Mouse (Mus musculus) monocyte, adult 5-6 weeks (primary cell): ENCODE results near the gene Hnrnpab. TPM values are rescaled to one million over a fixed set of nuclear protein-coding genes. Genes with fewer than 3 reads are reported as not detected.
"Not testable (repeated sequence)": the region's sequence is repeated elsewhere in the genome, so short reads cannot be mapped to it uniquely, and the experiment has no call there.

Source experiments
- ATAC-seq: fragments of 153-309, 156-312 bp; replicated peaks from 2 replicates; pipeline ENCODE4 v1.8.0; 2017; ENCODE audit warnings: mild to moderate bottlenecking; ENCODE audit not compliant: low TSS enrichment, insufficient number of reproducible peaks, severe bottlenecking, poor library complexity, low FRiP score
- total RNA-seq: library from RNA; stranded (forward); fragments of 200-1000, 200-491, 200-594 nt; gene quantifications from 3 replicates; pipeline ENCODE4 v1.2.3, GENCODE M21; 2017

The Hnrnpab gene
- total RNA-seq, 1 experiment from 2014 or later: 355 TPM

DNA sequence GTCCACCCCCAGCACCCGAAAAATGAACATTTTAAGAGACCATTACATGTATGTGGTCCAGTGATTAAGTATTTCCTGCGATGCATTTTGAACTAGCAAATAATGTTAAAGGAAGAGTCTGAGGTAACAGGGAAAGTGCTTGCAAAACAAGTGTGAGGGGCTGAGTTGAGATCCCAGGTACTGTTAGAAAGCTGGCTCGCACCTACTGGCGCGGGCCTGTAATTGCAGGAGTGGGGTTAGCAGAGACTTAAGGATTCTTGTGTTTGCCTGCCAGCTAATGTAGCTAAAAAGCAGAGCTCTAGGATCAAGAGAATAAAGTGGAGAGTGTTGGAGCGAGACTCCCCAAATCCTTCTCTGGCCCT is 29.7 kb upstream of the Hnrnpab start:
- 0 out of 2 replicates have a peak, but pooled peaks have one; percentile 38 for ATAC-seq

- ATAC-seq: peak; percentile 41
These were observed 29.1 kb upstream of the Hnrnpab start, which contains the start of gene Rmnd5b for GRCm38 (mm10) chr11:51635525-51636322. TSS of gene Rmnd5b (minus strand) at chr11:51635896.

- no peak for ATAC-seq
These were observed 28.5 kb upstream of the Hnrnpab start for GRCm38 (mm10) chr11:51635127-51635524.

GRCm38 (mm10) chr11:51633721-51634120 is 27.1 kb upstream of the Hnrnpab start:
- ATAC-seq: no peak

DNA sequence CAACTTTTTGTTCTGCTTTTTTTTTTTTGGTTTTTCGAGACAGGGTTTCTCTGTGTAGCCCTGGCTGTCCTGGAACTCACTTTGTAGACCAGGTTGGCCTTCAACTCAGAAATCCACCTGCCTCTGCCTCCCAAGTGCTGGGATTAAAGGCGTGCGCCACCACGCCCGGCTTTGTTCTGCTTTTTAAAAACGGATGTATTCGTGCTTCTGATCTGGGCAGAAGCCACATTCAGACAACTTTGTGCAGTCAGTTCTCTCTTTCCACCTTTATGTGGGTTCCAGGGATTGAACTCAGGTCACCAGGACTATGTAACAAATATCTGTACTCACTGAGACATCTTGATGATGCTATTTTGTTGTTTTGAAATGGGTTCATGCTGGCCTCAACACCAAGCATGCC is 26.6 kb upstream of the Hnrnpab start:
- not testable (repeated sequence) for ATAC-seq

- ATAC-seq: no peak
These were observed 25.6 kb upstream of the Hnrnpab start for GRCm38 (mm10) chr11:51632130-51632753.

GRCm38 (mm10) chr11:51629651-51630314 is 23.1 kb upstream of the Hnrnpab start:
- no peak for ATAC-seq

GRCm38 (mm10) chr11:51627907-51628306 is 21.3 kb upstream of the Hnrnpab start:
- ATAC-seq: no peak

GRCm38 (mm10) chr11:51627425-51627824 is 20.8 kb upstream of the Hnrnpab start:
- ATAC-seq: no peak

DNA sequence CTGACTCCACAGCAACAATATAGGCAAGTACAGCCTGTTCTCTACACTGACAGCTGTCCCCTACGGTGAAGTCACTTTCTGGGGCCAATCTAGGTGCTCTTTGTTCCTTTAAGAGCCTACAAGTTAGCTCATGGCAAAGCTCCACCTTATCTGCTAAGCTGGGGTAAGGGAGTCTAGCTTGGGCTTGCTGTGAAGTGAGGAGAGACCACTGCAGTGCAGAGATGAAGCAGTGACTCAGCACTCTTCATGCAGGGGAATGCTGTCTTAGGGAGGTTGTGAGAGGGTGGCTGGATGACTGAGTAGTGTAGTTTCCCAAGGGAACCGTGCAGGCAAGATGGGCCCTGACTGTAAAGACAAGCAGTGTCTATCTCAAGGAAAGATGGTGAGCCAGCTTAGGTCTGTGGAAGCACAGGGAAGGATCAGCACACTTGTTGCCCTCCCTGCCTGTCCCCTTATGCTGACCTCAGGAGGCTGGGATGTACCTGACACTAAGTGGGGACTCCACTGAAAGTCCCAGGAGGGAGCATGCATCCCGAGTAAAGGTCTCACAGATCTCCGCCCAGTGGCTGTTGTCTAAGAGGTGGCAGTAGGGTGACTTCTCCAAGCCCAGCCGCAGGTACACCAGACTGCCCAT is 18.7 kb upstream of the Hnrnpab start:
- ATAC-seq: no peak

DNA sequence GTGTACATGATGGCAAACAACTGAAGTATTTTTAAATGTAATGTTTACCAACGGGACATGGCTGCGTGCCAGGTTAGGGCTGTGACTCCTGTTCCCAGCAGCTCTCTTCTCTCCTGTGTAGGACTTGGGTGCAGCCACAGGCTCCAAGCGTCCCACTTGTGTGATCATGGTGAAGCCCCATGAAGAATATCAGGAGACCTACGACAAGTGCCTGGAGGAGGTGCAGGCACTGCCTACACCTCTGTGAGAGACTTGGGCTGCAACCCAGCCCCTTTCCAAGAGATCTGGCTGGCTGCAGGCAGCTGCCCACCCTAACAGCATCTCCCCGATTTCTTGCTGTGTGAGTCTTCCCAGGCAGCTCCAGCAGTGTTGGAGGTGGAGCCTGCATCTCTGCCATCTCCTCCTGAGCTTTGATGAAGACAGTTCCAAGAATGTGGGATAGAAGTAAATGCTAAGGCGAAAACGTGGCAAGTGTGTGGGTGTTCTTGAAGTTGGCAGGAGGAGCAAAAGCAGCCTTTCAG is 16.4 kb upstream of the Hnrnpab start:
- ATAC-seq: no peak

DNA sequence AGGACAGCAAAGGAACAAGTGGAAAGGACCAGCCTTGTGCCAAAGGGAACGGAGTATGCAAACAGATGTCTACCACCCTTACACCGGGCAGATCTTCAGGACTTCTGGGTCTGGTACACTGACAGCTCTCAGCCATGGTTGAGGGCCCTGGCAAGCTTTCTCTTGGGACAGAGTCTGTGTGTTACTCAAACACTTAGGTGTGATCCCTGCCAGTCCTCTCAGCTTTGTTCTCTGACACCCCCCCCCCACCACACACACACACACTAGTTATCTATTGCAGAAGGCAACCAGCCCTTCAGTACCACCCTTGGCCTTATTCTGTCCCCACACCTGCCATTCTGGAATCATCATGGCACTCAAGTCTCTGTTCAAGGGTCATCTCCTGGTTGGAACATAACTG is 15.1 kb upstream of the Hnrnpab start:
- no peak for ATAC-seq

GRCm38 (mm10) chr11:51620084-51620483 is 13.4 kb upstream of the Hnrnpab start:
- ATAC-seq: no peak

- peak; percentile 83 for ATAC-seq
These were observed 12.9 kb upstream of the Hnrnpab start, which contains the start of gene Nhp2 for GRCm38 (mm10) chr11:51619409-51620060. TSS of gene Nhp2 (plus strand) at chr11:51619735.

- no peak for ATAC-seq
These were observed 12.3 kb upstream of the Hnrnpab start for GRCm38 (mm10) chr11:51618894-51619408.

DNA sequence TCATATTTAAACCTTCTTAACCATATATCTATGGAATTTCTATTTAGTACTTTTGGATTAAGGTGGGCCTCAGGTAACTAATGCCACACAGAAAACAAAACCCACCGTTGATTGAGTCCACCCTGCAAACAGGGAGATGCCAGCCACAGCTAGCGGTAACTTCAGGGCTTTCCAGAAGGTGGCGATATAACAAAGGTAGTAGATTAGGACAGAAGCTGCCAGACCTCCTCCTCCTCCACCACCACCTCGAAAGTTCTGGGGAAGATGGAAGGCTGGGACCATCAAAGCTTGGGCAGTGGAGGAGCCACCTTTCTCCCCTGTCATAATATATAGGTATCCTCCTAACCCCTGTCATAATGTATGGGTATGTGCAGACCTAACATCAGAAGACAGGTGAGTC is 11.0 kb upstream of the Hnrnpab start:
- peak; percentile 59 for ATAC-seq

- not testable (repeated sequence) for ATAC-seq
These were observed 9.5 kb upstream of the Hnrnpab start for GRCm38 (mm10) chr11:51616113-51616512.

DNA sequence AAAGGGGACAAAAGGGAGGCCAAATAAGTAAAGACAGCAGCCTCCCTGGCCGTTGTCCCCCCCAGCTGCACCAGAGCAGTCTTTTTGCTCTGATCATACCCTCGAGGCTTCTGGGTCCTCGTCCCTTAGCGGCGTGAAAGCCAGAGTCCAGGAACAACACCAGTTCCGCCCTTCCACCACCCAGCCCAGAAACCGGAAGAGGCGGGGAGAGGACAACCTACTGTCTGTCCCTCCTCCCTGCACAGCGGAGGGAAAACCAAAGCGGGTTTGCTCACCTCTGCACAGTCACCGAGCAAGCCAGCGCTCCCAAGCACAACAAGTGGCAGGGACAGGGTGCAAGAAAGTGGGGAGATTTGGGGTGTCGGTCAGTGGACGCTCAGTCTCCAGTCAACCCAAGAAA is 9.0 kb upstream of the Hnrnpab start:
- peak; percentile 74 for ATAC-seq
